Mouse (Mus musculus): ENCODE data around the gene Sptb. TPM values are rescaled to one million over a fixed set of nuclear protein-coding genes. Genes with fewer than 3 reads are reported as not detected.

The Sptb gene
- total RNA-seq, 4 experiments from 2014 or later: 17.6 to 57.6 (median 38.8) TPM

DNA sequence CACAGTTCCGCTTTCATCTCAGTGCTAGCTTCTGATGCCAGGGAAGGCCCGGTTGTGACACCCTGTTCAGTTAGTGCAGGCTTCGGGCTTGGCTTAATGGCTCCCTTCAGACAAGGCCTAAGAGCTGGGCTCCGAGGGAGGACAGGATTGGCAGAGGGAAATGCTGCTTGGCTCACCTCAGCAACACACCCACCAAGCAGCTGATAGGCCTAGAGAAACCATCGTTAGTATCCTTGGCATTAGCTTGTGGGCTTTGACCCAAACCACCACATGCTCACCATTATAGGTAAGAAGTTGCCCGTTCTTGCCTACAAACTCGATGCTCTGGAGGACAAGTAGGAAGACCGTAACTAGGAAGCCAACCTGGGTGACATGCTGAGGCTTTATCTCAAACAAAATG, 38.3 kb downstream of the Sptb start:
- no peak for DNase-seq

DNA sequence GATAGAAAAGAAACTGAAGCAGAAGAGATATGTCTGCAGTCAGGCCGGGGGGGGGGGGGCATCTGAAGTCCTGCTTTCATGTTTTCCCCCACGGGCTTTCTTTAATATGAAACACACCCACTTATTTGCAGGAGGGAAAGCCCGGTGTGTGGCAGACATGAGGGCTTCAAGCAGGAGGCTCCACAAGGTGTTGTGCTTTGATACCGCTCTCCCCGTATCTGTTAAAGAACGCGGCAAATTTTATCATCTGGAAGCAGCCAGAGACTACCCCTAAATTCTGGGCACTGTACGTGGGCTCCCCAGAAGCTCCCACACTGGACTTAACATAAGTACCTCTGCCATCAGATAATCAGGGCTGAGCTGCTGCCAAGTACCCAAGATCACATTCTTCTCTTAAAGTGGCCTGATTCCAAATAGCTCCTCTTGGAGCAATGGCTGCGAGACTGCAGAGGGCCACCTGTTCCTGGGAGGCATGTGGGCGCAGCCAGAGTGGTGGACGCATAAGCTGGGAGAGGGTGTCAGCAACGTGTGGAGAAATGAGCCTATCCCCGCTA, 39.7 kb downstream of the Sptb start:
- DNase-seq: no peak

- no peak for DNase-seq
Observed at GRCm38 (mm10) chr12:76669956-76670530, 40.3 kb downstream of the Sptb start.

DNA sequence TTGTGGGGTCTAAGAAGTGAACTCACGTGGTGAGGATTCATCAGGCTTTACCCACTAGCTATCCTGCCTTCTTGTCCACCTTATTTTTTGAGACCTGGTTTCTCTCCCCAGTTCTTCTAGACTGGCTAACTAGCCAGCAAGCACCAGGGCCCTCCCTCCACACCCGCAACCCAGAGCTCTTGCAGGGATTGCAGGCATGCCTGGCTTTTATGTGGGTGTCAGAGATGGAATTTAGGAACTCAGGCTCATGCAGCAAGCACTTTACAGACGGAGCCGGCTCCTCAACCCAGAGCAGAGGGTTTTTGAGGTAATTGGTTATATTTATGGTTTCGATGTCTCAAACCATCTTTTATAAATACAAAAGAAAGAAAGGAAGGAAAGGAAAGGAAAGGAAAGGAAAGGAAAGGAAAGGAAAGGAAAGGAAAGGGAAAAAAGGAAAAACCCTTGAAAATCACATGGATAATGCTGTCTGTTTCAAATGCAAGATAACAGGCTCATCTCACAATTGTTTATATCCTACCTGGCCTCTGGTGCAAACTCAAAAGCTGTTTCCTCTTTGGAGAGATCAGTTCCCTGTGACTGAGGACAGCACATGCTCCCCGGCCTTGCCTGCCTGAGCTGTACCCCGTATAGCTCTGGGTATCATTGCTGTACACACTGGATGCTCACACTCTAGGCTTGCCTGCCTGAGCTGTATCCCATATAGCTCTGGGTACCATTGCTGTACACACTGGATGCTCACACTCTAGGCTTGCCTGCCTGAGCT, 41.5 kb downstream of the Sptb start:
- no peak for DNase-seq

- peak; percentile 80 for DNase-seq
Observed at GRCm38 (mm10) chr12:76651788-76652345, 58.5 kb downstream of the Sptb start.

DNA sequence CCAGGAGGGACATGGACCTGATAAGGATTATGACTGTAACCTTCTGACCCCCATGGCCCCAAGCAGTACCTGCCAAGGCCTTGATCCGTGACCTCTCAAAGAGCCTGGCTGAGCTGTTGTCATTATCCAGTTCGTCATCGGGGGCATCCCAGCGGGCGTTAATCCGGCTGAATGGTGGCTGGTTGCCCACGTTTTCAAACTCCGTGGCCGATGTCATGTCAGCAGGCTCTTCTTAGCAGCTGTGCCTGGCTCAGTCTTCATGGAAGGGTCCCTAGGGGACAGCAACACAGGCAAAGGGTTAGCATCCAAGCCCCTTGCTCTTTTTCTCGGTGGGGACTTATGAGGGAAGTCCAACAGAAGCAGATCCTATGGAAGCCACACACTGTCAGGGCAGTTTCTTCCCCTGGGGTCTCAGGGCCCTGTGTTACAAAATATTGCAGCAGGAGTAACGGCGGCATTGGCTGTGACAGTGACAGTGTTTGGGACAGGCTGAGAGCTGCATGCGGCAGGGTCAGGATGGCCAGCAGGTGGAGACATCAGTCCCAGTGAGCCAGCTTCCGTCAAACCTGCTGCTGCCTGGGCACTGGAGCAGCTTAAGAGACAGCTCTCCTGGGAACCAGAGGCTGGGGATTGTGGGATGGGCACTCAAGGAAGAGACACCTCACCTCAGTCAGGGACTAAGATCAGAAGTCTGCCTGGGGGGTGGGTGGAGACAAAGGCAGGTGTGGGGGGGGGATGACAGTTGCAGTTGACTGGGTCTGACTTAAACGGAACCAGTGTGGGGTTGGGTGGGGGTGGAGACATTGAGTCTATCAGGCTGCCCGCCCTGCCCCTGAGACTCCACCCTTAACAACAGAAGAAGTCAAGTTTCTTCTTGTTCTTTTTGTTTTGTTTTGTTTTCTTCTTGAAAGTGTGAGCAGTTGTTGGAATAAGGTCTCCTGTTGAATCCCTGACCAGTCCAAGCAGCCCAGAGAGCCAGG, 60.3 kb downstream of the Sptb start:
- peak; percentile 60 for DNase-seq

DNA sequence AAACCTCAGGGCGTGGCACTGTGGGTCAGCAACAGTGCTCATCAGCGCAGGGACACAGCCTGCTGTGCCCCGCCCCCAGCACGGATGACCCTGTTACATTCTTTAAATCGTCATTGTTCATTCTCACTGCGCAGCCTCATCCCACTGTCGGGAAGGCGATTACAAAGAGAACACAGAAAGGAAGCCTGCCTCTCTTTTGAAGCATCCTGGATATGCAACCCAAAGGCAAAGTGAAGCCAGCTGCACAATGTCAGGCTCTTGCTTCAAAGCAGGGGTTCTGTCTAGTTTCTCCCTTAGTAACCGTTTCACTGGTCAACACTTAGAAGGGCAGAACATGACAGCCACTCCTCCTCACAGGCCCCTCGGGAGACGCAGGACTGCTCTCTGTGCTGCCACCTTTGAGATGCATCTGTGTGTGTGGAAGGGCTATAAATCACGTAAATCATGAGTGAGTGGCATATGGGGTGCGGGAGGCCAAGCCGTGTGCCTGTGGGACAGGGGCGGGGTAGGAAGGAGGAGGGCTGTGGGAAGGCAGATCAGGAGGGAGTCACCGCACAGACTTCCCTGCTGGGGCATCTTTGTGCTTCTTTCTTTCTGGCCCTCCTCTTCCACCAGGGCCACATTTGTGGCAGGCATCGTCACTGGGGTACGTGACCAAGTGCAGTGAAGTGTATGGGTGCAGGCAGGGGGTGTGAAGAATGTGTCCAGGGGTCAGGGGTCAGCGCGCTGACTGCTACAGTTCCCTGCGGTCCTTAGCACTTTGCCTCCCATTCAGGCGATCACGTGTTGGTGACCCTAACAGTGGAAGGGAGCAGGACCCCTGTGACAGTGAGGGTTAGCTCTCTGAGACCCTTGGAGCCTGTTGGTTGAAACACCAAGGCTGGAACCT, 64.9 kb downstream of the Sptb start:
- no peak for DNase-seq

DNA sequence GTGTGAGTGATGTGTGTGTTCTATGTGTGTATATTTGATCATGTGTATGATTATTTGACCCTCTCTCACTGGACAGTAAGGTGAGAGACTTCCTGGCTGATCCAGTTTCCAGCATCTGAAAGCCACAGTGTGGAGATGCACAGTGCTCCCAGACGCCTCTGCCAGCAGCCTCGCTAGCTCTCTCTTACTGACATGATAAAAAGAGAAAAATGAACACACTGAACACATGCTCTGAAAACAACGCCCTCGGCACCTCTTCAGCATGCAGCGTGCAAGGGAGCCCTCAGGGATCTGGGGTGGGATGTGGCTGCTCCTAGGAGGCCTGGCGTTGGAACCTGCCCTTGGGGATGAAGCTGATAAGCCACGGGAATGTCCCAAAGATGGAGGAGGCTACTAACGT, 66.7 kb downstream of the Sptb start:
- no peak for DNase-seq

GRCm38 (mm10) chr12:76642616-76643015, 67.7 kb downstream of the Sptb start:
- DNase-seq: peak; percentile 83

- no peak for DNase-seq
Observed at GRCm38 (mm10) chr12:76640620-76641019, 69.7 kb downstream of the Sptb start.

- no peak for DNase-seq
Observed at GRCm38 (mm10) chr12:76634899-76635693, 75.3 kb downstream of the Sptb start.

GRCm38 (mm10) chr12:76623374-76623773, 87.0 kb downstream of the Sptb start:
- no peak for DNase-seq

DNA sequence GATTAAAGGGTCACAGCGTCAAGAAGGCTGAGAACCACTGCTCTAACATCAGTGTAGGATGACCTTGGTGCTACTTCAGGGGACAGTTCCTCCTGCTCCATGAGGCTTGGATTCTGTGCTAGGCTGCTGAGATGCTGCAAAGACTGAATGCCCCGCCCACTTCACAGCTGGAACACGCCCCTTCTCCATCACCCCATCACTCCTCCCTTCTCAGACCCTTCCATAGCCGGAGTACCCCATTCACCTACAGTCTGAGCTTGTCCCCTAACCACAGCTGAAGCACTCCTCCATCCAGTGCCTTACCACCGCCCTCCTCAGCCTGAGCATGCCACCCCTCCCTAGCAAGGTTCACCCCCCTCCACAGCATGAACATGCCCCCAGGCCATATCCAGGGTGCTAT, 90.5 kb downstream of the Sptb start:
- DNase-seq: no peak

DNA sequence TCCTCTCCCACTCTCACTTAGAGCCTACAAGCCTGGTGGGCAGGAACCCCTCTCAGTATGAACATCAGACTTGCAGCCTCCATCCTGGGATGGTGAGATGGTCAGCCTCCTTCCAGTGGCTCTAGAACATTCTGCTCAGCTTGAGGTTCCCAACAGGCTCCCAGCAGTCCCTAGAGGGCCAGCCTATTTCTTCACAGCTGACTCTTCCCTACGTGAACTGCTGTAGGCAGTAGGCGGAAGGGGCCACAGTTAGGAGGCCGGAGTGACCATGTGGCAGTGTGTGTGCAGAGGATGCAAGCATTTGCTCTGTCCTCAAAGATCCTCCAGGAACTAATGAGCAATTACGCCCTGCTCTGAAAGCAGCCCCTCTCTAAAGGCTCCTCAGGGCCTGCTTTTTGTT, 92.2 kb downstream of the Sptb start:
- no peak for DNase-seq

GRCm38 (mm10) chr12:76615580-76615937, 94.8 kb downstream of the Sptb start:
- DNase-seq: no peak

GRCm38 (mm10) chr12:76614868-76615579, 95.3 kb downstream of the Sptb start:
- DNase-seq: no peak

DNA sequence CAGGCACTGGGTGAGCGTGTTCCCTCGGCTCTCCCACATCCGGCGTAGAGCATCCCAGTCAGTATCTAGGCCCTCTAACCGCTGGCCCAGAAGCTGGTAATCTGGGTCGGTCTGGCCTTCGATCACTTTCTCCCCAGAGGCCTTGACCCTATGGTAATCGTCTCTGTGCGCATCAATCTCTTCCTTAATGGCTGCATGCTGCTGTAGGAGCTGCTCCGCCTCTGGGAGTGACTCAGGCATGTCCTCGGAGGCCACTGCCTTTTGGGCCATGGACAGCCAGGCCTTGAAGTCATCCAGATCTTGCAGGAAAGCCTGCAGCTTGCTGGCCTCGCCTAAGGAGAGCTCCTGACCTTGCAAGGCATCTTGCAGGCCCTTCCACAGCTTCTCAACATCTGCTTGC, 97.7 kb downstream of the Sptb start:
- peak; percentile 83 for DNase-seq

DNA sequence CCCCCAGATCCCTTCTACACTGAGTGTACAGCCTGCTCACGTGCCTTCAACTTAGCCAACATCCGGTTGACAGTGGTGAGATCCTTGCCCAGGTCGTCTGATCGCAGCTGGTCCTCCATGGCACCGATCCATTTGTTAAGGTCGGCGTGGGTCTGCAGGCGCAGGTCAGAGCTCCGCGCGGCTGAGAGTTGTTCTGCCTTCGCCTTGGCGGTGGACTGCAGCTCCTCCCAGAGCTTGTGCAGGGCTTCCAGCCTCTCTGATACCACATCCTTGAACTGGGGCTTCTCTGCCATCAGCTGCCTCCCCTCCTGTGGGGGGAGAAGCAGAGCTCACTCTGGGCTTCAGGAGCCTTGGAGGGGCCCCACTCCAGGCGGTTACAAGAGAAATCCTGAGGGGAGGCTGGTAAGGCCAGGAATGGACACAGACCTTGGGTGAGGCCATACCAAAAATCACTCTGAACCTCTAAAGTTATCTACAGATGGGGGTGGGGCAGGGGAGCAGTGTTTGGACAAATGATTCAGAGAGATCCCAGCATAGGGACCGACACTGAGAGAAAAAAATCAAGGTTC, 101.3 kb downstream of the Sptb start:
- no peak for DNase-seq

DNA sequence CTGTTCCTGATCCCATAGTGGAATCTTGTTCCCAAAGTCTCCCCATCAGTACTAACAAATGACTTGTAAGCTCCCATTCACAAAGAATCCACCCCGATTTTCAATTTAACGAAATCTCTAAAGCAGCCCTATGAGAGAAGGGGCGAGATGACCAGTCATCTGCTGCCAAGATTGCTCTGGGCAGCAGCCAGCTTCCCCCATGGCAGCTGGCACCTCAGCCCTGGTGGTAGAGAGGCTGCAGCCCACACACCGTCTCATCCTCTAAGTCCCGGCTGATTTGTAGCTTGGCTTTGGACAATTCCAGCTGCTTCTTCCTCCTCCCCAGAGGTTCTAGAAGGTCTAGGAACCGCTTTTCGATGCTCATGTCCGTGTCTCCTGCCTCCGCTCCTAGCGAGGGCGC, 102.1 kb downstream of the Sptb start:
- no peak for DNase-seq

DNA sequence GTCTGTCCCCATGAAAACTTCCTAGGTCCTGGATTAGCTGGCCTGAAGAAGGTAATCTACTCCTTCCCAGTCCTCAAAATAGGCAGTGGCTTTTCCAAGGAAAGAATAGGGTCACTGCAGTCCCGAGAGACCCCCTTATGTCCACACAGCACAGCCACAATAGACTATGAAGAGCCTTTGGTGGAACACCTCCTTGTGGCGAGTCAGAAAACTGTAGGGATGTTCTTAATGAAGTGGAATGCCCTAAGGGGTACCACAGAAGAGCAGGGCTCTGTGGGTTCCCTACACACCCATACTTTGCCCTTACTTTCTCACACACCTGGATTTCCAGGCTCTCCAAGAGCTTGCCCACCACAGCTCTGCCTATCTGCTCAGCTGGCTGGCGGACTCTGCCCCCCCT, 104.5 kb downstream of the Sptb start:
- no peak for DNase-seq

All from adrenal gland, adult 8-10 months (tissue).